Mouse (Mus musculus) Muller cell, postnatal 12 days (primary cell): ENCODE measurements at regions not wholly inside any gene's neighbourhood (a gene's known extent, or its start where the extent isn't known, plus 50 kb on each side); places are given as distances from the start of the nearest gene placed in this dataset.

ENCODE experiments used
- DNase-seq: peaks from one replicate; pipeline ENCODE4 v3.0.0-alpha.2; 2015; ENCODE audit errors: inconsistent ontology term

- DNase-seq, result no peak
Measured at GRCm38 (mm10) chr10:101486504-101486903, 194.8 kb upstream of the Mgat4c start.

DNA sequence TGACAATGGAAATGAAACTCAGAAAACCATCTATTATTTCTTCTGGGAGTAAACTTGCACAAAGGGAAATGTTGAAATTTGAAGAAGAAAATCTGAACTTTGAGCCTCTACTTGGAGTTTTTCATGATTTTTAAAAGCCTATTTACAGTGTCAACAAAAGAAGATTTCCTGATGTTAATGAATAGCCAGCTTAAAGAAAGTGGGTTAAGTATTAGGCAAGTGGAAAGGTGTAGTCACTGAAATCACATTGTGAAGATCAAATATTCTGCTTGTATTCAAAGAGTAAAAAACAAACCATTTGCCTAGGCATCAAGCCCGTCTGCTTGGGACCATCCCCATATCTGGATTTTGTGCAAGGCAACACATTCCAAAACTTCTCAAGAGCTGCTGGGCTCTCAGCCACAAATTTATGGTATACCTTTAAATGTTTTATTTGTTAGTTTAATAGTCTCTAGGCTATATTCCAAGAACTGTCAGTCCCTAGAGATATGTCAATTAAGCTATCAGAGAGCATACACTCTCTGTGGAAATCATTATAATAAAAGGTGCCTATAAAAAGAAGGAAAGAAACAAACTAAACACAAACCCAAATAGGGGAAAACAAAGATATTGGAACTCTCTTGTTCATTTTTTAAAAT is 190.8 kb upstream of the Mgat4c start:
- no peak for DNase-seq

DNA sequence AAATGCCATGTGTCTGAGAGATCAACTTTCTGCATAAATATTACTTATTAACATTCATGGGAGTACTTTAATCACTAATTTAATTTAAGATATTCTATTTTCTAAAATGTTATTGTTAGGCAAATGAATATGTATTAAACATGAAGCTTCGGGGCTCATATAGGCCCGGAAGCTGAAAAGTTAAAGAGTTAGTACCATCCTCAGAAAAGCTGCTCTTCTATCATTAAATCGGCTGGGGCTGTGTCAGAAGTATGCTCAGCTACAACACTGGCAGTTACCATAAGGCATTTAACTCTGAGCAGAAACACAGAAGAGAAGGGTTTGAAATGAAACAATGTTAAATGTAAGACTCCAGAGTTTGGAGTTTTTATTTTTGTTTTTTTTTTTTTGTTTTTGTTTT is 166.2 kb upstream of the Mgat4c start:
- DNase-seq, result no peak

GRCm38 (mm10) chr10:101516930-101517329 is 164.4 kb upstream of the Mgat4c start:
- DNase-seq, result no peak

- peak; percentile 14 for DNase-seq
Measured at GRCm38 (mm10) chr10:101532325-101532724, 149.0 kb upstream of the Mgat4c start.

DNA sequence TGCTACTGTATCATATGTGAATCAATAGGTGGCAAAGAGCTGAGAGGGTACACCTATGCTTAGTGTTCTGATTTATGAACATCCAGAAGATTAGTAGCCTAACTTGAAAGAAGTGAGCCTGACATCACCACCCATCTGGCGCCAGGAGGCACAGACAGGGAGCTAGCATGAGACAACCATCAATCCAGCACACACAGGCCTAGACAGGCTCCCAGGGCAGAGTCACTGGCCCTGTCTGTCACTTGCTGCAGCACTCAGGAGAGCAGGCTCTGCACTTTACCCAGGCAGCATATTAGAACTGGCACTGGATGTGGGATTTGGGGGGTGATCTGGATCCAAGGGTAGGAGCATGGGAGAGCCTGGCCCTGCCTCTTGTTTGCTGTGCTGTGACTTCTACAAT is 137.1 kb upstream of the Mgat4c start:
- DNase-seq, result no peak

DNA sequence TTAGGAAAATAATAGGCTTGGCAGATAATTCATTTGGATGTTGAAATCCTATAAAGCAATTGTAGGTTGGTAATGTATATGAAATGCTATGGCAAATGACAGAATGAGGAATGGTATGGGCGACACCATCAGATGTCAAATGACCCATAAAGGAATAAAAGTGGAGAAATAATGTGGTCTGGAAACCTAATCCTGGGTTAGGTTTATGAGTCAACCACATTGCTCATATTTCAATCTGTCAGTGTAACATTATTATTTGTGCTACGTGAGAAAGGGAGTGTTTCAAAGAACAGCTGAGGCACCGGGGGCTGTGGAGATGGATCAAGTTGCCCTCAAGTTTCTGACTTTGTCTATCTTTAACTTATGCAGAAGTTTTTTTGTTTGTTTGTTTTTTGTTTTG is 130.6 kb upstream of the Mgat4c start:
- DNase-seq, result no peak
